Mouse (Mus musculus) erythroblast, embryonic 14.5 days (primary cell): Measurements from ENCODE around the gene Sec24d.

Source experiments
- GATA1 ChIP-seq: IDR thresholded peaks from 2 replicates; pipeline ENCODE4 v1.6.1; 2012; ENCODE audit warnings: low read length, inconsistent platforms, mixed read lengths
- TAL1 ChIP-seq: IDR thresholded peaks from 3 replicates; pipeline ENCODE4 v1.6.1; 2012; ENCODE audit warnings: low read length, inconsistent platforms, mixed read lengths

GRCm38 (mm10) chr3:123309141-123309540 lies 41.9 kb downstream of the Sec24d start:
- TF ChIP-seq GATA1 (no peak), TAL1 (no peak)
